Mouse (Mus musculus) neural tube, embryonic 11.5 days (tissue): ENCODE data around the gene Snapc4. TPM values are rescaled to one million over a fixed set of nuclear protein-coding genes. Genes with fewer than 3 reads are reported as not detected.

Experiments
- ATAC-seq: fragments of 200-750 bp; cut with Nextera tagmentation; 2 replicates; pipeline ENCODE4 v1.8.0; 2017; ENCODE audit warnings: moderate number of reproducible peaks, mild to moderate bottlenecking, moderate TSS enrichment, moderate library complexity; ENCODE audit not compliant: insufficient read depth, low FRiP score, low TSS enrichment
- DNase-seq: peaks from one replicate; pipeline ENCODE4 v3.0.0-alpha.2; 2015; ENCODE audit warnings: low spot score
- H3K27ac ChIP-seq: fragments of 300-500 bp; sonication (generic); 2 replicates; pipeline ENCODE4 v1.5.1; 2014; ENCODE audit warnings: low read depth, mild to moderate bottlenecking, low read length
- H3K27me3 ChIP-seq: fragments of 300-500 bp; sonication (generic); 2 replicates; pipeline ENCODE4 v1.6.1; 2014; ENCODE audit warnings: mild to moderate bottlenecking, low read length, mixed read lengths; ENCODE audit not compliant: control insufficient read depth, insufficient read depth
- H3K36me3 ChIP-seq: fragments of 300-500 bp; sonication (generic); 2 replicates; pipeline ENCODE4 v1.6.1; 2014; ENCODE audit warnings: mild to moderate bottlenecking, low read length, moderate library complexity, mixed read lengths; ENCODE audit not compliant: control insufficient read depth, insufficient read depth
- H3K4me1 ChIP-seq: fragments of 300-500 bp; sonication (generic); 2 replicates; pipeline ENCODE4 v1.6.1; 2014; ENCODE audit warnings: low read length, mixed read lengths; ENCODE audit not compliant: control insufficient read depth, insufficient read depth
- H3K4me2 ChIP-seq: fragments of 300-500 bp; sonication (generic); 2 replicates; pipeline ENCODE4 v1.6.1; 2014; ENCODE audit warnings: low read depth, mild to moderate bottlenecking, moderate library complexity
- H3K4me3 ChIP-seq: fragments of 300-500 bp; sonication (generic); 2 replicates; pipeline ENCODE4 v1.5.1; 2014; ENCODE audit warnings: low read depth, low read length
- H3K9ac ChIP-seq: fragments of 300-500 bp; sonication (generic); 2 replicates; pipeline ENCODE4 v1.6.1; 2014; ENCODE audit warnings: mild to moderate bottlenecking, low read length
- H3K9me3 ChIP-seq: fragments of 300-500 bp; sonication (generic); 2 replicates; pipeline ENCODE4 v1.6.1; 2016; ENCODE audit warnings: low read length; ENCODE audit not compliant: control insufficient read depth
- WGBS: fragments of 180-500 bp; shearing (Covaris S2); extraction: QIAGEN DNeasy Blood & Tissue Kit; methylation state at CpG from one replicate; pipeline ENCODE4 v1.1.7; 2014; 5-methylcytosine and 5-hydroxymethylcytosine counted together
- polyA plus RNA-seq: library from polyadenylated mRNA; unstranded; fragments of >200 nt; fragmentation: Nextera tagmentation; extraction: Ambion mirVana; gene quantifications from 2 replicates; pipeline ENCODE4 v1.2.1, GENCODE M21; 2014

Snapc4 gene
- polyA plus RNA-seq, 1 experiment from 2014 or later: 26.9 TPM

DNA sequence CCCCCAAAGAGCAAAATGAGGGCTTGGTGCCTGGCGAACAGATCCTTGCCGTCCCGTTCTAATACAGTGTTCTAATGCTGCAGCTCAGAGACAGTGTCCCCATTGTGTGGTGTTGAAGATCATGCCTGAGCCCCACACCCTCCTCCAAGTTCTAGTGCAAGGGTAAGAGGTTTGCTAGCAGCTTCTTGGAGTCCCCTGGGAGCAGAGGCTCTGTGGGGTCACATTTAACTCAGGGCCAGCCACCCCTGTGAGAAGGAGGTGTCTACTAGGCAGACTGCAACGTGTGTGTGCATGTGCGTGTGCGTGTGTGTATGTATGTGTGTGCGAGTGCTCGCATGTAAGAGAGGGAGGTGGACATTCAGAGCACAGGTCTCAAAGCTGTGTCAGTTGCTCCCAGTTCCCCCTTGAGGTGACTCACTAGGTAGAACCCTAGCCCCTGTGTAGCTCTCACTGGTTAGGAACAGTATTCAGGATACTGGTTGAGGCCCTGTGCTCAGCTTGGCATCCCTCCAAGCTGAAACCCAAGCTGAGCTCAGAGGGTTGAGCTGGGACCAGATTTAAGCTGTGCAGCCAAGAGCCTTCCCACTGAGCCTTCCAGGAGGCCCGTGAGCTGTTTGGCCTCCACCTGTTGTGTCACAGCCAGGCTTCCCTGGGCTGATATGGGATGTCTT, 63.7 kb downstream of the Snapc4 start:
- Histone ChIP-seq H3K4me2 (peak overlapping the region; percentile 63), H3K4me1 (peaks cover 24% of the 10 kb centered on the region), H3K9ac (peak overlapping the region; percentile 83), H3K4me3 (peak overlapping the region; percentile 52), H3K27ac (no peak overlapping the region), H3K27me3 (no peaks in the 10 kb centered on the region), H3K9me3 (no peaks in the 10 kb centered on the region), H3K36me3 (no peaks in the 10 kb centered on the region)
- WGBS: 79% methylated on average over 9 of the region's 9 CpGs
- DNase-seq (no peak), ATAC-seq (no peak)

DNA sequence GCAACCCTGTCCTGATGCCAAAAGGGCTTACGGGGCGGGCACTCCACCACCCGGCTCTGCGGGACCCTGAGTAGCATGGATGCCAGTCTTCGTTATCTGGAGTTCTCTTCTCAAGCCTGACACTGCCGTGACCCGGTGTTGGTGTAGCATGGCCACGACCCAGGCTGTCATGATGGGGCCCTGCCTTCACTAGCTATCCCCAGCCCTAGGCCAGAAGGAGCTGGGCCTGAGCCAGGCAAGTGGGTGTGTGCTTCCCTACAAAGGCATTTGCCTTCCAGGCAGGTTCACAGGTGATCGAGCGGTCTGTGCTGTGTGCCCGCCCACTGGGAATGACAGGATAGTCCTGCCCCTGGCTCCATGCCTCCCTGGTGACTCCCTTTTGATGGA, 64.5 kb downstream of the Snapc4 start:
- Histone ChIP-seq H3K27ac (peak overlapping the region; percentile 72), H3K4me2 (peak overlapping the region; percentile 63), H3K4me1 (peaks cover 24% of the 10 kb centered on the region), H3K36me3 (no peaks in the 10 kb centered on the region), H3K9ac (peak overlapping the region; percentile 83), H3K27me3 (no peaks in the 10 kb centered on the region), H3K4me3 (peak overlapping the region; percentile 52), H3K9me3 (no peaks in the 10 kb centered on the region)
- DNase-seq: peak; percentile 37
- WGBS: under 1% methylated on average over 11 of the region's 11 CpGs
- ATAC-seq: peak; percentile 70

DNA sequence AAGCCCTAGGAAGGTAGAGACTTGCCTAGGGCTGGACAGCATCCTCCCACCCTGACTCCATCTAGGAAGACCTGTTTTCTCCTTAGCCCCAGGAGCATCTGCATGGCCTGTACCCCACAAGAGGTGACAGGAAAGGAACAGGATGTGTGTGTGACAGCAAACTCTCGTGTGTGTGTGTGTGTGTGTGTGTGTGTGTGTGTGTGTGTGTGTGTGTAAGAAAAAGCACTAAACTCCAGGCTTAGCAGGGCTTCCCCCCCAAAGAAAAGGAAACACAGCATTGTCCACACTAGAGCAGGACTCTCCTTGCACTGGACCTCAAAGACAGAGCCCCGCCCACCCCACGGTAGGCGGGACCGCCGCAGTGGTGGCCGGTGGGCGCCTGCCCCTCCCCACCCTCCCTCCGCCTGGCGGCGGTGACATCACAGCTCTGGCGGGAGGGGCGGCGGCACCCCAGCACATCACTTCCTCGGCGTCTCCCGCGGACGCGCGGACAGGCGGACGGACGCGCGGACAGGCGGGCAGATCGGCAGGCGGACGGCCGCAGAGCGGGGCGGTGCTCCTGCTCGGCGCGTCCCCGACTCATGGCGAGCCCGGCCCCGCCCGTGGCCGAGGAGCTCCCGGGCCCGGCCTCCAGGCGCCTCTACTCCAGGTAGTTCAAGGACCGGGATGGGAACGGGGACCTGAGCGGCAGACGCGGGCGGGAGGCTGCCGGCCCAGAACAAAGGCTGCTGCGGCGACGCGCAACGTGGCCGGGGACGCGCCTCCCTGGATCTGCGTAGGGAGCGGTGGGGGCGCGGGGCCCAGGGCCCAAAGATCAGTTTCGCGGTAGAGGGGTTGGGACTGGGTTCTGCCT, 65.2 kb downstream of the Snapc4 start, which contains the start of gene Gpsm1:
Gene Gpsm1 (plus strand): TSS at position 444 of the 853 bp plus-strand sequence.
- Histone ChIP-seq H3K4me1 (peaks cover 24% of the 10 kb centered on the region), H3K36me3 (no peaks in the 10 kb centered on the region), H3K27me3 (no peaks in the 10 kb centered on the region), H3K27ac (peak within 1 kb of the TSS; percentile 72), H3K9ac (peak within 1 kb of the TSS; percentile 83), H3K4me3 (peak within 1 kb of the TSS; percentile 52), H3K4me2 (peak within 1 kb of the TSS; percentile 63), H3K9me3 (no peaks in the 10 kb centered on the region)
- ATAC-seq: peak; percentile 86
- peak; percentile 92 for DNase-seq
- WGBS: 0% methylated on average over 49 of the region's 66 CpGs

DNA sequence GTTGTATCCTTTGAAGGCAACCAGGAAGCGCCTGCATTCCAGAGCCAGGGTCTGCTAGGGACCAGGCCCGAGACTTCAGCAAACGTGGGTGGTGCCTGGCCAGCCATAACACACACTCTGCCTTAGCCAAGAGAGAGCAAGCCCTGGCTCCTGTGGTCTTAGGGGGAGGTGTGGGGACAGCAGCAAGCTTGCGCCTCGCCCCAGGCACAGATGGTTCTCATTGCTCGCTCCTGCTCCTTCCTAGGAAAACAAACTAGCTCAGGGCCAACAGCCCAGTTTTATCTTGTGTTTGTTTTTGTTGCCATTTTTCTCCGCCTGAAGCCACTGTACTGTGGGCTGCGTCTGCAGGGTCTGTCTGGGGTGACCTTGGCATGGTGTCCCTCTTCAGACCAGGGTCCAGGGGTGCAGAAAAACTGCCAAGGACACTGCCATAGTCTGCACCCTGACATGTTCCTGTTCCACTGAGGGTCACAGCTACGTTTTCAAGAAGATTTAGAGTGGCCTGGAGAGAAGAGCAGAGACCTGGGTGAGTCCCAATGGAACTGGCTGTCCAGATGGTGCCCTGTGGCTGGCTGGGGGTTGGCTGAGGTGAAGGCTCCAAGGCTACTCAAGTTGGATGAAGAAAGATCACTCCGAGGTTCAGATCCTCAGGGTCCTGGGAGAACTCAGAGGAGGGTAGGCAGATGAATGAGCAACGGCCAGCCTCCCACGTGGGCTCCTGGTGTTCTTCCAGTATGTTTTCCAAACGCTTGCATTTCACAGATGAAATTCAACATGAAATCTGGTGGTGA, 66.0 kb downstream of the Snapc4 start:
- peak; percentile 53 for DNase-seq
- peak overlapping the region; percentile 23; the same call in 1 of the 2 replicates for H3K9ac ChIP-seq
- peak overlapping the region; percentile 72 for H3K27ac ChIP-seq
- H3K4me1 ChIP-seq: peaks cover 26% of the 10 kb centered on the region
- WGBS: 46% methylated on average over 13 of the region's 13 CpGs
- ATAC-seq: no peak
- H3K4me3 ChIP-seq: peak overlapping the region; percentile 52; the same call in 1 of the 2 replicates
- H3K9me3 ChIP-seq: no peaks in the 10 kb centered on the region
- no peaks in the 10 kb centered on the region for H3K27me3 ChIP-seq
- H3K4me2 ChIP-seq: peak overlapping the region; percentile 63
- H3K36me3 ChIP-seq: no peaks in the 10 kb centered on the region

DNA sequence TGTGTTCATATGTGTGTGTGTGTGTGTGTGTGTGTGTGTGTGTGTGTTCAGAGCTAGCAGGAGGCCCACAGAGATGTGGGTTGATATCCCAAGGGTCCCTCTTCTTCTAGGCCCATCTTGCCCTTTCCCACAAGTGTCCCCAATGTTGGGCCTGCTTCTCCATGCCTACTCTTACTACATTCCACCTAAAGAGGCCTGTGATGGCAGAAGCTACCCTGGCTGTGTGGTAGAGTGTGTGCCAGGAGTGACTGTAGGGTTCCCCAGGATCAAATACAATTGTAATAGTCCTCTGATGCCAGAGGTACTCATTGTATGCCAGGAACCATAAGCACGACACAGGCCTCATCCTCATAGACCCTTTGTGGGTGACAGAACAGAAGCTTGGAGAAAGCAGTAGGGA, 67.1 kb downstream of the Snapc4 start:
- peaks cover 30% of the 10 kb centered on the region for H3K4me1 ChIP-seq
- no peak overlapping the region for H3K27ac ChIP-seq
- DNase-seq: no peak

DNA sequence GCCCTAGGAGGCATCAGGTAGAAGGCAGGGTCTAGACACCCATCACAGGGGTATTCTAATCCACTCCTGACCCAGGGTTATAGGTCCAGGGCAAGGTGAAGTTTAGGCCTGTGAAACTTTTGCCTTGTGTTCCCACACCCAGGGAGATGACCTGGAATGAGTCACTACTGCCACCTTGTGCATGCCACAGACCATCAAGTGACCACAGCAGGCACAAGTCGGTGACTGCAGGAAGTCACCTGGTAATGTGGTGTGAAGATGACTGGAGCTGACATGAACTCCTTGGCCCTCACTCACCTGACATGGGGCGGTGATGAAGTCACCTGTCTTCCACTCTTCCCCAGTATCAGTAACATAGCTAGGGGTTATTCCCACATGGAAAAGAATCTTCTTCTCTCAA, 67.6 kb downstream of the Snapc4 start:
- no peak for ATAC-seq
- no peak for DNase-seq
- H3K27ac ChIP-seq: no peak overlapping the region

More for the DNA sequence above, 67.1 kb downstream of the Snapc4 start:
- Histone ChIP-seq H3K27me3 (no peaks in the 10 kb centered on the region), H3K4me2 (no peak overlapping the region), H3K9me3 (no peaks in the 10 kb centered on the region), H3K36me3 (no peaks in the 10 kb centered on the region), H3K9ac (no peak overlapping the region), H3K4me3 (no peak overlapping the region)
- 92% methylated on average over 1 of the region's 1 CpGs for WGBS
- ATAC-seq: no peak

More for the DNA sequence above, 67.6 kb downstream of the Snapc4 start:
- 62% methylated on average over 2 of the region's 2 CpGs for WGBS
- no peak overlapping the region for H3K9ac ChIP-seq
- peaks cover 30% of the 10 kb centered on the region for H3K4me1 ChIP-seq
- no peak overlapping the region for H3K4me3 ChIP-seq
- no peaks in the 10 kb centered on the region for H3K9me3 ChIP-seq
- H3K27me3 ChIP-seq: no peaks in the 10 kb centered on the region
- H3K36me3 ChIP-seq: no peaks in the 10 kb centered on the region
- no peak overlapping the region for H3K4me2 ChIP-seq

Other genes with a start within 250 kb of the Snapc4 start
- 19.6 and 25.3 TPM in 2 replicates for gene Lhx3, start 172.4 kb downstream of the Snapc4 start, polyA plus RNA-seq
- gene Qsox2, start 143.1 kb downstream of the Snapc4 start, polyA plus RNA-seq: 17.3 and 18.9 TPM in 2 replicates
- not detected in 2 replicates for gene Ccdc187, start 86.1 kb downstream of the Snapc4 start, polyA plus RNA-seq
- gene Gpsm1, start 65.1 kb downstream of the Snapc4 start, polyA plus RNA-seq: 58.8 and 65.0 TPM in 2 replicates
- 33.8 and 35.6 TPM in 2 replicates for gene Dnlz, start 28.5 kb downstream of the Snapc4 start, polyA plus RNA-seq
- 0.41 and 1.4 TPM in 2 replicates for gene Card9, start 19.7 kb downstream of the Snapc4 start, polyA plus RNA-seq
- gene Entr1, start 8.7 kb upstream of the Snapc4 start, polyA plus RNA-seq: 126 and 145 TPM in 2 replicates
- 113 and 117 TPM in 2 replicates for gene Pmpca, start 8.7 kb upstream of the Snapc4 start, polyA plus RNA-seq
- 25.4 and 26.2 TPM in 2 replicates for gene Inpp5e, start 28.6 kb upstream of the Snapc4 start, polyA plus RNA-seq
- 40.2 and 40.5 TPM in 2 replicates for gene Sec16a, start 64.6 kb upstream of the Snapc4 start, polyA plus RNA-seq
- gene Notch1, start 136.0 kb upstream of the Snapc4 start, polyA plus RNA-seq: 56.9 and 60.4 TPM in 2 replicates
- 68.5 and 75.7 TPM in 2 replicates for gene Egfl7, start 199.4 kb upstream of the Snapc4 start, polyA plus RNA-seq
- not detected in 2 replicates for gene Gm20532, start 206.0 kb upstream of the Snapc4 start, polyA plus RNA-seq
- 6.8 and 7.5 TPM in 2 replicates for gene Agpat2, start 223.8 kb upstream of the Snapc4 start, polyA plus RNA-seq
- gene Fam69b, start 247.8 kb upstream of the Snapc4 start, polyA plus RNA-seq: 43.7 and 50.3 TPM in 2 replicates